Mouse (Mus musculus): ENCODE results near the gene Rchy1. TPM values are rescaled to one million over a fixed set of nuclear protein-coding genes. Genes with fewer than 3 reads are reported as not detected.
"Not testable (repeated sequence)": the region's sequence is repeated elsewhere in the genome, so short reads cannot be mapped to it uniquely, and the experiment has no call there.

The Rchy1 gene
- polyA plus RNA-seq, 1 experiment = 15.7 TPM

GRCm38 (mm10) chr5:91960606-91961254 is 2.1 kb downstream of the Rchy1 start:
- 30% methylated on average over 3 of the region's 3 CpGs for WGBS
- H3K4me3 ChIP-seq (ENCODE audit: low read depth, low read length) = peak overlapping the region; percentile 16; the same call in 1 of the 2 replicates
- TF ChIP-seq CTCF (IDR thresholded peaks at IDR 0.05; ENCODE audit: extremely low read depth, insufficient read length, insufficient replicate concordance, low read depth, low read length) = no peak
- TF ChIP-seq POLR2A (IDR thresholded peaks at IDR 0.05; ENCODE audit: low read depth, low read length) = no peak

GRCm38 (mm10) chr5:91959986-91960385 is 2.9 kb downstream of the Rchy1 start:
- 84% methylated on average over 1 of the region's 1 CpGs for WGBS
- no peak overlapping the region for H3K27ac ChIP-seq (ENCODE audit: insufficient read depth, low read depth, low read length)
- H3K4me1 ChIP-seq (ENCODE audit: control insufficient read depth, insufficient read depth, insufficient read length, low read length) = peaks cover 6% of the 10 kb centered on the region; the same call in 1 of the 2 replicates
- H3K27me3 ChIP-seq (ENCODE audit: control insufficient read depth, insufficient read depth, low read length) = no peaks in the 10 kb centered on the region
- H3K4me3 ChIP-seq (ENCODE audit: low read depth, low read length) = no peak overlapping the region
- TF ChIP-seq POLR2A (IDR thresholded peaks at IDR 0.05; ENCODE audit: low read depth, low read length) (no peak), CTCF (IDR thresholded peaks at IDR 0.05; ENCODE audit: extremely low read depth, insufficient read length, insufficient replicate concordance, low read depth, low read length) (no peak)
- peaks cover 18% of the 10 kb centered on the region for H3K36me3 ChIP-seq (ENCODE audit: control insufficient read depth, insufficient read depth, low read length)

More at GRCm38 (mm10) chr5:91960606-91961254, 2.1 kb downstream of the Rchy1 start:
- H3K4me1 ChIP-seq (ENCODE audit: control insufficient read depth, insufficient read depth, insufficient read length, low read length) = peaks cover 6% of the 10 kb centered on the region; the same call in 1 of the 2 replicates
- no peaks in the 10 kb centered on the region for H3K27me3 ChIP-seq (ENCODE audit: control insufficient read depth, insufficient read depth, low read length)
- H3K27ac ChIP-seq (ENCODE audit: insufficient read depth, low read depth, low read length) = peak overlapping the region; percentile 43
- H3K36me3 ChIP-seq (ENCODE audit: control insufficient read depth, insufficient read depth, low read length) = peaks cover 16% of the 10 kb centered on the region

GRCm38 (mm10) chr5:91959096-91959495 is 3.8 kb downstream of the Rchy1 start:
- Histone ChIP-seq H3K27me3 (ENCODE audit: control insufficient read depth, insufficient read depth, low read length) (no peaks in the 10 kb centered on the region), H3K4me1 (ENCODE audit: control insufficient read depth, insufficient read depth, insufficient read length, low read length) (peaks cover 6% of the 10 kb centered on the region; the same call in 1 of the 2 replicates), H3K27ac (ENCODE audit: insufficient read depth, low read depth, low read length) (no peak overlapping the region), H3K4me3 (ENCODE audit: low read depth, low read length) (no peak overlapping the region), H3K36me3 (ENCODE audit: control insufficient read depth, insufficient read depth, low read length) (peaks cover 23% of the 10 kb centered on the region)
- no peak for TF ChIP-seq POLR2A (IDR thresholded peaks at IDR 0.05; ENCODE audit: low read depth, low read length)
- no peak for TF ChIP-seq CTCF (IDR thresholded peaks at IDR 0.05; ENCODE audit: extremely low read depth, insufficient read length, insufficient replicate concordance, low read depth, low read length)
- WGBS = 81% methylated on average over 1 of the region's 1 CpGs

GRCm38 (mm10) chr5:91956991-91957760 is 5.7 kb downstream of the Rchy1 start:
- H3K27ac ChIP-seq (ENCODE audit: insufficient read depth, low read depth, low read length) = no peak overlapping the region
- H3K27me3 ChIP-seq (ENCODE audit: control insufficient read depth, insufficient read depth, low read length) = no peaks in the 10 kb centered on the region
- H3K4me3 ChIP-seq (ENCODE audit: low read depth, low read length) = no peak overlapping the region
- TF ChIP-seq POLR2A (IDR thresholded peaks at IDR 0.05; ENCODE audit: low read depth, low read length) (no peak), CTCF (IDR thresholded peaks at IDR 0.05; ENCODE audit: extremely low read depth, insufficient read length, insufficient replicate concordance, low read depth, low read length) (no peak)
- peaks cover 6% of the 10 kb centered on the region; the same call in 1 of the 2 replicates for H3K4me1 ChIP-seq (ENCODE audit: control insufficient read depth, insufficient read depth, insufficient read length, low read length)
- 69% methylated on average over 3 of the region's 3 CpGs for WGBS
- peaks cover 36% of the 10 kb centered on the region for H3K36me3 ChIP-seq (ENCODE audit: control insufficient read depth, insufficient read depth, low read length)

GRCm38 (mm10) chr5:91951404-91951803 is 11.5 kb downstream of the Rchy1 start:
- H3K4me3 ChIP-seq (ENCODE audit: low read depth, low read length) = no peak overlapping the region
- H3K27me3 ChIP-seq (ENCODE audit: control insufficient read depth, insufficient read depth, low read length) = no peaks in the 10 kb centered on the region
- H3K27ac ChIP-seq (ENCODE audit: insufficient read depth, low read depth, low read length) = no peak overlapping the region
- H3K4me1 ChIP-seq (ENCODE audit: control insufficient read depth, insufficient read depth, insufficient read length, low read length) = no peaks in the 10 kb centered on the region
- TF ChIP-seq POLR2A (IDR thresholded peaks at IDR 0.05; ENCODE audit: low read depth, low read length) = no peak
- TF ChIP-seq CTCF (IDR thresholded peaks at IDR 0.05; ENCODE audit: extremely low read depth, insufficient read length, insufficient replicate concordance, low read depth, low read length) = no peak
- peaks cover 61% of the 10 kb centered on the region for H3K36me3 ChIP-seq (ENCODE audit: control insufficient read depth, insufficient read depth, low read length)

- Histone ChIP-seq H3K4me3 (ENCODE audit: low read depth, low read length) (no peak overlapping the region), H3K27me3 (ENCODE audit: control insufficient read depth, insufficient read depth, low read length) (no peaks in the 10 kb centered on the region), H3K36me3 (ENCODE audit: control insufficient read depth, insufficient read depth, low read length) (peaks cover 57% of the 10 kb centered on the region), H3K27ac (ENCODE audit: insufficient read depth, low read depth, low read length) (no peak overlapping the region), H3K4me1 (ENCODE audit: control insufficient read depth, insufficient read depth, insufficient read length, low read length) (no peaks in the 10 kb centered on the region)
- TF ChIP-seq CTCF (IDR thresholded peaks at IDR 0.05; ENCODE audit: extremely low read depth, insufficient read length, insufficient replicate concordance, low read depth, low read length) (no peak), POLR2A (IDR thresholded peaks at IDR 0.05; ENCODE audit: low read depth, low read length) (no peak)
- 94% methylated on average over 7 of the region's 7 CpGs for WGBS
These were observed 13.4 kb downstream of the Rchy1 start for GRCm38 (mm10) chr5:91949441-91949840.

- Histone ChIP-seq H3K27ac (ENCODE audit: insufficient read depth, low read depth, low read length) (no peak overlapping the region), H3K27me3 (ENCODE audit: control insufficient read depth, insufficient read depth, low read length) (no peaks in the 10 kb centered on the region), H3K36me3 (ENCODE audit: control insufficient read depth, insufficient read depth, low read length) (peaks cover 41% of the 10 kb centered on the region), H3K4me1 (ENCODE audit: control insufficient read depth, insufficient read depth, insufficient read length, low read length) (no peaks in the 10 kb centered on the region), H3K4me3 (ENCODE audit: low read depth, low read length) (no peak overlapping the region)
- 96% methylated on average over 4 of the region's 4 CpGs for WGBS
- TF ChIP-seq CTCF (IDR thresholded peaks at IDR 0.05; ENCODE audit: extremely low read depth, insufficient read length, insufficient replicate concordance, low read depth, low read length) (no peak), POLR2A (IDR thresholded peaks at IDR 0.05; ENCODE audit: low read depth, low read length) (no peak)
These were observed 15.9 kb downstream of the Rchy1 start for GRCm38 (mm10) chr5:91947008-91947407.

GRCm38 (mm10) chr5:91945609-91946008 is 17.3 kb downstream of the Rchy1 start:
- not testable (repeated sequence) for H3K4me1 ChIP-seq (ENCODE audit: control insufficient read depth, insufficient read depth, insufficient read length, low read length); H3K27me3 ChIP-seq (ENCODE audit: control insufficient read depth, insufficient read depth, low read length); H3K27ac ChIP-seq (ENCODE audit: insufficient read depth, low read depth, low read length); H3K4me3 ChIP-seq (ENCODE audit: low read depth, low read length)
- 100% methylated on average over 1 of the region's 1 CpGs for WGBS
- H3K36me3 ChIP-seq (ENCODE audit: control insufficient read depth, insufficient read depth, low read length) = peaks cover 33% of the 10 kb centered on the region
